Mouse (Mus musculus) cerebellum, postnatal 4 days (tissue): ENCODE measurements around the gene Capn9.
A peak's percentile ranks its signal among the peaks of the same experiment; 100 is the strongest.

Experiments used
- DNase-seq, 2 experiments: peaks; one replicate each; pipeline ENCODE4 v3.0.0; 2022; ENCODE audit warnings: low spot score in 2 of 2, mixed read lengths in 1 of 2

The Capn9 gene

DNA sequence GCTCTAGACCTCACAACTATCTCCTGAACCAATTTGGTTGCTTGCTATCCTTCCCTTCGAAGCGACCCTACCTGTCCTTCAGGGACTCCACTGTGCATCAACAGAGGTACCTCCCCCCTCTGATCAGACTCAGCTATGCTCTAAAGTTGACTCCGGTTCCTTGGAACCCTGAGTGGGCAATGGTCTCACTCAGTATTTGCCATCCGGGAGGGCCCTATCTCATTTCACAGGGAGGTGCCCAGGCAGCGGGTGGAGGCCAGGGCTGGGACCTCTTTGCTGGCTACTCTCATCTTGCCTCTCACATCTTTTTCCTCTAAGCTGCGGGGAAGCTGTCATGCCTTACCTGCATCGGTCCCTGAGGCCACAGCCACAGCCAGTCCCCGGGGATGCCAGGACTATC is at the start of gene Capn9:
TSS of gene Capn9 (plus strand) at position 301 of the 400 bp plus-strand sequence.
- DNase-seq, result no peak

DNA sequence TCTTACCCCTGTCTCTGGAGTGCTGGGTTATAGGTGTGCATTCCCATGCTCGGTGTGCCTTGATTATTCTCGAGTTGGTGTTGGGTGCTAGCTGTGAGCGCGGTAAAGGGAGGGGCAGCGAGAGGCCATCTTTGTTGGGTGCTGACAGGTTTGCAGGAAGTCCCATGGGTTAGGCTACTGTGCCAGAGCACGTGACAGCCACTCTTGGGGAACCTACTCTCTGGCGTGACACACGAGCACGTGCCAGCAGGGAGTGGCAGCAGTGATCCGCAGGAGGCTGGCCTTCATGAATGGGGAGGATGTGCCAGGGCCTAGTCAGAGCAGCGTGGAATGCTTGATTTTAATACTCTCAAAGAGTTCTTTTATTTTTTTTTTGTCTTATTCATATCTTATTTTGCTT is 49.6 kb upstream of the Capn9 start:
- no peak for DNase-seq

DNA sequence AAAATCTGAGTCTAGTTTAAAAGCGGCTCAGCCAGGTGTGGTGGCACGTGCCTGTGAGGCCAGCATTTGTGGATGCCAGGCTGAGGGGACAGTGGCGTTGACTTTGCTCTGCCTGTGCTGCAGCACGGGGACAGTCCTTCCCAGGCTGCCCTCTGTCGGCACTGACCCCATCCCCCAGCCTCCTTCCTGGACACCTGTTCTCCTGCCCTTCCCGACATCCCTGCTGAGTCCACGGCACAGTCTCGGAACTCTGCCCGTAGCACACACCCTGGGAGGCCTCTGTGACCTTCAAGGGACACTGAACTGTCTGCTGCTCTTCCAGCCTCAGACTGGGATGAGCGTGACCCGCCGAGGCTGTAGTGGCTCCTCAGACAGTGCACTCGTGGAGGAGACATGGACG is 45.8 kb upstream of the Capn9 start:
- DNase-seq, result peak in 1 of 2 experiments; percentile 37

DNA sequence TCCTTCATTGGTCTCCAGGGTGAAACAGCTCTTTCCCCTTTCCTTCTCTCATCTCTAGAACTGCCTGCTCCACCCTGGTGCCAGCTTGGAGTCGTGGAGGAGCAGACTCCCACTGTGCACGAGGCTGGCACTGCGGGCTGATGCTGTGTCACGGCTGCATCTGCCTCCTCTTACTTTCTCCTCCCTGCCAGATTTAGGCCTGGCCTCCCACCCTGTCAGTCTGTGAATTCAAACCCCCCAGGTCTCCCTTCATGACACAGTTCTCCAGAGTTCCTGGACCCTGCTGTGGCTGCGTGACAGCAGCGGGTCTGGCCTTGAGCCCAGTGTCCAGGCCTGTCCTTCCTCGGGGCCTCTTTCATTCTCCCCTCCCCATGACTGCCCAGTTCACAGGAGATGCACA is 45.4 kb upstream of the Capn9 start:
- DNase-seq, result peak in 1 of 2 experiments; percentile 39

GRCm38 (mm10) chr8:124530996-124531395 is 44.9 kb upstream of the Capn9 start:
- no peak for DNase-seq

DNA sequence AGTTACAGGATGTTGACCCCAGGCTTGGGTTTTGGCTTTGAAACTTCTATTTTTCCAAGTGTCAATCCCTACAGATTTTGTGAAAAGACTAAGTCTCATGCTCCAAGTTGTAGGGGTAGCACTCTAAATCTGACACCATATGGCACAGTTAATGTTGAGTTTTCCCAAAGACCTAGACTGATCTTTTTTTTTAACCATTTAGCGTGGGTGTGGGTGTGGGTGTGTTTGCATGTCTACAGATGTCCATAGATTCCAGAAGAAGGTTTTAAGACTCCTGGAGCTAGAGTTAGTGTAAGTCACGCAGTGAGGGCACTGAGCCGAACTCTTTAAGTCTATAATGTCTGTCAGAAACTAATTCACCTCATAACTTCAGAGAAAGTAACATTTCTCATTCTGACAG is 43.3 kb upstream of the Capn9 start:
- DNase-seq, result no peak

- no peak for DNase-seq
These were observed 40.5 kb upstream of the Capn9 start for GRCm38 (mm10) chr8:124535451-124535850.

DNA sequence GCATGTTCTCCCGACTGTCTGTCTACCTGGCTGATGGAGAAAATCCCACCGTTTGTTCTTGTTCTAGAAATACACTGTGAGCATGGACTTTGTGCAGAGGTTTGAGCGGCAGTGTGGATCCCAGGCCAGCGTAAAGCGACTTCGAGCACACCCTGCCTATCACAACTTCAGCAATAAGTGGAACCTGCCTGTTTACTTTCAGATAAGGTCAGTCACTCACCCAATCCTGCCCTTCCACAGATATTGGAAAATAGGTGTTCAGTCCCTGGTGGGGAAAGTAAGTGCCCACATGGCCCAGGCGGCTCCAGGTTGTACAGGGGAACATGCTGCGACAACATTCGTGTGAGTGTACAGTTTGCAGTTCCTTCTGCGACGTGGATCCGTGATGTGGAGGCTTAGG is 35.0 kb upstream of the Capn9 start:
- no peak for DNase-seq

DNA sequence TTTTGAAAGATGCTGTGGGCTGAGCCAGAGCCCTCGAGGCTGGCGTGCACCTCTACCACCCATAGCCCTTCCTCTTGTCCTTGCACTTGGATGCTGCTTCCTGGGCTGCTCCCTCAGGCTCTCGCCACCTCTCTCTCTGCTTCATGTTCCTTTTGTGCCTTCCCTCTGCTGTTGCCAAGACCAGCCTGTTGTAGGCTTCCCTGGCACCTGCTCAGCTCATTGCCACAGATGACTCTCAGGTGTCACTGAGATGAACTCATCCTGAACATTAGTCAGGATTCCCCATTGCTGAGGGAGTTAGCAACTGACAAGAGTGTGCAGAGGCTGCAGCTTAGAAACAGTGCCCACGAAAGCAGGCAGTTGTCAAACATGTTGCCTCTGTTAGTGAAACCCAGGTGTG is 33.9 kb upstream of the Capn9 start:
- no peak for DNase-seq

DNA sequence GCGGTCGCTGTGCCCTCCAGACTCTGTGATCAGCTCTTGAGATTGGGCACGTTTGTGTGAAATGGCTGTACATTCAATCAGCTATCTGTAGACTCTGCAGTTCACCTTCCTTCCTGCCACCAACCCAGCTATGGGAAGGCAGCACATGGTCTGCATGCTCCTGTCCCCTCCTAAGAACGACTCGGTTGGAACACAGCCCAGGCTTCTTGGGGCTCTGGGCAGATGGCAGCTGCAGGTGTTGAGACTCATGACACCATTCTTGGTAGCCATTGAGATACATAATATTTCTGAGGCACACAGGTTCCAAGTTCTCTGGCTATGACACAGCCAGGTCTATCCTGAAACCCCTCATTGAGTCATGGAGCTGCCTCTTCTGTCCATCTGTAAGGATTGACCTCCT is 32.6 kb upstream of the Capn9 start:
- DNase-seq, result no peak

- DNase-seq, result no peak
These were observed 29.5 kb upstream of the Capn9 start for GRCm38 (mm10) chr8:124546371-124546770.

- no peak for DNase-seq
These were observed 29.1 kb upstream of the Capn9 start for GRCm38 (mm10) chr8:124546815-124547214.

- no peak for DNase-seq
These were observed 28.6 kb upstream of the Capn9 start for GRCm38 (mm10) chr8:124547269-124547668.

- no peak for DNase-seq
These were observed 27.7 kb upstream of the Capn9 start for GRCm38 (mm10) chr8:124548187-124548586.

- no peak for DNase-seq
These were observed 24.8 kb upstream of the Capn9 start for GRCm38 (mm10) chr8:124551011-124551661.

- DNase-seq, result no peak
These were observed 20.7 kb upstream of the Capn9 start for GRCm38 (mm10) chr8:124555113-124555750.

DNA sequence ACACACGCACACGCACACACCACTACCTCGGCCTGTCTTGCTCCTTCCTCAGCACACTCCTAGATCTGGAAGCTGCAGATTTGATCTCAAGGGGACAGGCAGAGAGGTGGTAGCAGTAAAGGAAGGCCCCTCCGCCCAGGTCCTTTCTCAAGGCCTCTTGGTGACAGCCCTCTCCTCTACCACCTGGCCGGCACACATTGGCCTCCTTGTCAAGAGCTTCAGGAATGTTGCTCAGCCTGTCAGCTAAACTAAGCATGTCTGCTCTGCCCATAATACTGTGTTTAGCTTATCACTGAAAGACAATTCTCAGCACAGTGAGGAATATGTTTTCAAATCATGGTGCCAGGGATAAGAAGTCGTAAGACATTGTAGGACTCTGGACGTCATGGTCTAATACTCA is 19.7 kb upstream of the Capn9 start:
- DNase-seq, result no peak

DNA sequence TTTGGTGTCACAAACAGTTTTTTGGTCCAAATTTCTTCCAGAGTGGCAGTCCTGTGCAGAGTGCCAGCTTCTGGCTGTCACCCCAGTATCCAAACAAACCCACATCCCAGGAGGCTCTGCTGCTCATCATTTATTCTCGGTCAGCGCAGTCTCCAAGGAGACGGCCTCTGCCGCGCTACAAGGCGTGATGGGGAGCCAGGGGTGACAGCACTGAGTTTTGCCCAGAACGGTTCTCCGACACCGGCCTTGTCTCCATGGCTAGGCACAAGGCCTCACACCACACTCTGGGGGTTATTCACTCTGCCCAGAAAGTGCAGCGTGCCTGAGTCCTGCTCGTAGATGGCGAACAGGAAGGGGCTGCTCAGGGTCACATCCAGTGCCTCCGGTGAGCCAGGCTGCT is 19.3 kb upstream of the Capn9 start:
- DNase-seq, result peak; percentile 43 to 68

DNA sequence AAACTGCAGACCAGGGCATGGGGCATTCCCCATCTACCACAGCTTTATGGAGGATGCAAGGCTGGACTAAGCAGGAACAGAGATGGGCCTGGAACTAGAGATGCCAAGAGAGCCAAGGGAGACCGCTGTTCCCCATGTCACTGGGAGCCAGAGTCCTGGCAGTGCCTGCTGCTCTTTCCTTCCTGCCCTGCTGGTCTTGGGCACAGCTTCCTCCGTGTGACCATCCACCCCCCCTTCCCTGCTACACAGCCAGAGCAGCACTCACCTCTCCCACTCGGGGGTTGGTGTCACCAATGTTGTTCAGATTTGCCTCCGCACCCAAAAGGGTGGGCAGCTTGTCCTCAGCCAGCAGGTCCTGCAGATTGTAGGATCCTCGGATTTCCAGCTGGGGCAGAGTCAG is 18.4 kb upstream of the Capn9 start:
- DNase-seq, result no peak

DNA sequence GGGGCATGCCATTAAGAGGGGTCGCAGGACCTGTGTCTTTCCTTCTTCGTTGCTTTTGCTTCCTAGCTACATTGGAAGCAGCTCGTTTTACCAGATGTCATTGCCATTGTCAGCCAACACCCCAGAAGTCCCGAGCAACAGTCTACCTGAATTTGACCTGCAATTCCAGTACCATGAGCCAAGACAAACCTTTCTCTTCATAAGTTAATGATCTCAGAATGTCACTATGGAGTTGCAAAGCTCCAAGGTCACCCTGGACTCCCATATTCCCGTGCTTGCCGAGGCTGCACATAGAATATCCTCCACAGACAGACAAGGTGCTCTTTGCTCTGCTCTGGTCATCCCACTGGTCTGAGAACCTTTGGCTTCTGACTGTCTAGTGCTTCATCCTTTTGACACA is 8.8 kb upstream of the Capn9 start:
- no peak for DNase-seq

DNA sequence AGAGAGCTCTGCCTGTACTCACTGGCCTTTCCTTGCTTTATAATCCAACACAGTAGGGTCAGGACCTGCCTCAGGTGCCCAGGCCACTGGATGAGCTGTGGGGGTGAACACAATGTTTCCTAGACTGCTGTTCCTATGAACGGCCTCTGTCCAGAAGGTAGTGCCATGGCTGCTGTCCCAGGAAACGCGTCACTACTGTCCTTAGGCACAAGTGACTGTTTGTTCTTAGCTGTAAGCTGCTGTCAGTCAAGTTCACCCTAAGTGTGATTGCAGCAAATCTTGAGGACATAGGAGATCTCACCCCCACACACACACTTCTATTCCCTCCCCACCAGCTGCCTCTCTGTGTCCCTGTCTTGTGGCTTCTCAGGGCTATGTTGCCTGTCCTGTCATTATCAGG is 8.3 kb upstream of the Capn9 start:
- DNase-seq, result no peak

- no peak for DNase-seq
These were observed 6.8 kb upstream of the Capn9 start for GRCm38 (mm10) chr8:124569100-124569499.

DNA sequence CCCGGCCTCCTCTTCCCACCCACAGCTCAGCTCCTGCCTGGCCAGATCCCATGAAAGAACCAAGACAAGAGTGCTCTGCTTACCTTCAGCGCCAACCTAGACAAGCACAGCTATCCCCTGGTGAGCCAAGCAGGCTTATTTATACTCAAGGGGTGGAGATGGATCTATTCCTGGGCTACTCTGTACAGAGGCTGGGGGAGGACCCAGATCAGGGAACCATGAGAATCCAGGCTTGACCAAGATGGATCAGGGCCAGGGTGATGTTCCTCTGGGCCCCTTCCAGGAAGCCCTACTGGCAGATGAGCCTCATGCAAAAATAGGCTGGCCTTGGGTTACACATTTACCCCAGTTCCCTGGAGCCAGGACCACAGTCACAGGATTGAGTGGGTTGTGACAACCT is 6.3 kb upstream of the Capn9 start, which contains the start of gene Agt:
TSS of gene Agt (minus strand) at position 114 of the 400 bp plus-strand sequence.
- DNase-seq, result peak in 1 of 2 experiments; percentile 50
